Mouse (Mus musculus): ENCODE data around the gene Tns1.

Gene Tns1

DNA sequence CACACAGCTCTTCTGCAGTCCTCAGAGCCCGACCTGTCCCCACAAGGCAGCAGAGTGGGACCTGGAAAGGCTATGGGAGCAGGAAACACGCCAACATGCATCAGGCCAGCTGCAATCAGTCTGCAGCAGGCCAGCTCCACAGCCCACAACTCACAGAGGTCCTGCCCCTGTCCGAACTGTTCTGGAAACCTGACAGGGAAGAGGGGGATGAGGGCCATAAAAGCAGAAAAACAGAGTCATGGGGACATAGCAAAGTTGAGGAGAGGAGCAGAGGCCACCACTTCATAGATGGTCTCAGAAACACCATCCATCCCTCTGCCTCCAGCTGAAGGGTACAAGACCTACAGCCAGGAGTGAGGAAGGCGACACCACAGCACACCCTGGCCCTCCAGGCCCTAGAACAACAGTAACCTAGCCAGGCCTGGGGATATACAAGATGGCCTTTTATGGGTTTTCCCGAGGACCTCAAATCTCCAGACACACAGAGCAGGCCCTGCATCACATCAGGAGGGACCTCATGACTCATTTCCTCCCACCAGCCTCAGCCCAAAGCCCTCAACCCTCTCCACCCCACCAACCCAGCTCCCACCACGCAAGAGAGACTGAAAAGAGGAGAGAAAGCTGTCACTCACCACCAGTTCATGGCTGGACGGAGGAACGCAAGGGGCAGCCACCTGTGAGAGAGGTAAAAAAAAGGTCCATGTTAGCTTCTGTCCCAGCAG lies 108.6 kb downstream of the Tns1 start:
- in situ Hi-C loops (cut with MboI, MseI), result no loop called here

DNA sequence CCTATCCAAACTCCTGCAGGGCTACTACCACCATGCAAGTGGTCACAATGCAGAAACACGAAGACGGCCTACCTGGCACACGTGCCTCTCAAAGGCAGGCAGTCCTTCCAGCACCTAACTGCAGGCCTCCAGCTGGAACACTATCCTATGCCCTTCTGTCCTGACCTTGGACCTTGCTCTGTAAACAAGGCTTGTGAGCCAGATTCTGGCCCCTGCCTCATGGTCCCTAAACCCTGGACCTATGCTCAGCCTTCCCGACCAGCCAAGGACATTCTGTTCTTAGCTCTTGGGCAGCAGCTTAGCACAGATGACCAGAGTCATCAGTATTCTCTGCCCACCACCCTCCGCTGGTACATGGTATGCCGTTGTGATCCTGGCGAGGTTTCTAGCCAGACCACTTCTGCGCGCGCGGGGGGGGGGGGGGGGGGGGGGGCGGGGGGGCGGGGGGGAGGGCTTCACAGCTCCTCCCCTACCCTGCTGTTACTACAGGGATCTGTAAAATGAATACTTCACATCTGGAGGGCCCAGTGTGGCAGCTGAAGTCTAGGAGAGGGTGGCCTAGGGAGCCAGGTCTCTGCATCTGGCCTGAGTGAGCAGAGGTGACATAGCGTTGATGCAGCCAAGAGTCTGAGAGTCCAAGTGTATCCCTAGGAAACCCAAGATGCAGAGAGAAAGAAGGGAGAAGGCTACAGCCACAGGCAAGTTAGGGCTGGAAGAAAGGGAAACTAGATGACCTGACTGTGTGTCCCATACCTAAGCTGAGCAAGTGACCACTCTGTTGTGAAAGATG lies 109.5 kb downstream of the Tns1 start:
- in situ Hi-C loops (cut with MboI, MseI), result no loop called here

DNA sequence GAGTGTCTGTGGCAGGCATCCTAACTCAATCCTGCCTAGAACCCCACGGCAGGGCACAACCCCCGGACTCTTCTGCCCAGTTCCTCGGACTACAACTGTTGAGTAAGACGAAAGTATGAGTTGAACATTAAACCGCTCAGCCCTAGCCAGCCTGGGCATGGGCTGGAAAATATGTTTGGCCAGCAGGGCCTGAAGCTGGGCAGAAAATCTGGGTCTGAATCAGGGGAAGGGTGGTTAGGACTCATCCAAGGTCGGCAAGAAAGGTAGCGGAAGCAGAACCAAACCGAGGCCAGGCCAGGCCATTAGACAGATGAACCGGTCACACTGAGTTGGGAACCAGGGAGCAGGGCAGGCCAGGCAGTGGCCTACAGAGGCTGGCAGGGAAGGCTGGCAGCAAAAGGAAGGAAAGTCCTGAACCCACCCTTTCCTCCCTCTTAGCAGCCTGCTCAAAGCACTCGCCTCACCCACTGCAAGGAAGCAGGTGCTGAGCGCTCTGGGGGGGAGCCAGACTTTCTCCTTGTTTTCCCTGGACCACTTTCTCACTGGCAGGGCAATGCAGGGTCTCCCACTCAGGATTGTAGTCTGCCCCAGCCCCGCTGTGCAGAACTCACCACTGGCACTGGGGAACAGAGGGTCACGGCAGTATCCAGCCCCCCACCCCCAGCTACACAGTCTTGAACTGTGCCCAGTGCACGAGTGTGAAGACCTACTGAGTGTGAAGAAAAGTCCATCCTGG lies 110.8 kb downstream of the Tns1 start:
- in situ Hi-C loops (cut with MboI, MseI), result no loop called here

DNA sequence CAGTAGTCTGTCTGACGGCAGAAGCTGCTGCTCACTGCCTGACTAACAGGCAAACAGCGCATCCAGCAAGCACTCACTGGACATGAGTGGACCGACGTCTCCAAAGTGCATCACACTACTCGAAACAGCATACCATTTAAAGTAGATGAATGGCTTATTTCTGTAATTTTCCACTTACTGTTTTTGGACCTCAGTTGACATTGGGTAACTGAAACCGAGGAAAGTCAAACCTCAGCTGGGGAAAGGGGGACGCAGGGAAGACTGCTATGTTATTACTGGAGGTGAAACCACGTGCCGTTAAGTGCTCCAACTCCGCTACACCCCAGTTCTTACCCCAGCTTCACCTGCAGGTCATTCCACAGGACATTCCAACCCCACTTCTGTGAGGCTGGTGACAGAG lies 111.5 kb downstream of the Tns1 start:
- in situ Hi-C loops (cut with MboI, MseI), result no loop called here

DNA sequence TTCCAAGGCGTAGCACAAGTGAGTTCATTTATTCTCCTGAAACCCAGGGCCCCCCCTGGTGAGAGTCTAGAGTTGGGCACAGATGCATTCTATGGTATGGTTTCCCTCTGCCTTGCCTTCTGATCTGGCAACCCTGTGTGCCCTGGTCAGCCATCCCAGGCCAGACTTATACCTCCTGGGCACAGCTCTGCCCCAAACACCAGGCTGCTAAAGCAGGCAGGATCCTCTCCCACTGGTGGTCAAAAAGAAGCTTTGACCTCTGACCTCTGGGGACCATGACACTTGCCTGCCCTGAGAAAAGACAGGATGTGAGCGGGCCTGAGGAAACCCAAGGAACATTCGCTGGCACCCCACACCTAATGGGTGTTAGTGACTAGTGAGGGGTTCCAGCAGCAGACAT lies 114.8 kb downstream of the Tns1 start:
- in situ Hi-C loops (cut with MboI, MseI), result no loop called here

DNA sequence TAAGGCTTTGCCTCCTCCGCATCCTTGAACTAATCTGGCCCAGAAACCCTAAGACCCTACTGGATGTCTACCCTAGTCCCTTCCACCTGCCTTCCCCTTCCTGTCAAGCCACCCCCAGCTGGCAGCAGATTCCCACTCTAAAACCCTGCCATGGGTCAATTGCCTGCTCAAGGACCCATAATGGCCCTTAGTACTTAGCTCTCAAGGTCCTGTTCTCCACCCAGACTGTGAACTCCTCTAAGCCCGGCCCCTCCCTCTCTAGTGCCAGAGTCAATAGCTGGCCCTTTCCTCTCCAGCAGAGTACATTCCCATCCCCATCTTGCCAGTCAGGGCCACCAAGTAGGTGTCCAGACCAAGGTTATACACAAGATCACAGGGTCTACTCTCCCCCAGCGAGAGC lies 115.3 kb downstream of the Tns1 start:
- in situ Hi-C loops (cut with MboI, MseI), result no loop called here

DNA sequence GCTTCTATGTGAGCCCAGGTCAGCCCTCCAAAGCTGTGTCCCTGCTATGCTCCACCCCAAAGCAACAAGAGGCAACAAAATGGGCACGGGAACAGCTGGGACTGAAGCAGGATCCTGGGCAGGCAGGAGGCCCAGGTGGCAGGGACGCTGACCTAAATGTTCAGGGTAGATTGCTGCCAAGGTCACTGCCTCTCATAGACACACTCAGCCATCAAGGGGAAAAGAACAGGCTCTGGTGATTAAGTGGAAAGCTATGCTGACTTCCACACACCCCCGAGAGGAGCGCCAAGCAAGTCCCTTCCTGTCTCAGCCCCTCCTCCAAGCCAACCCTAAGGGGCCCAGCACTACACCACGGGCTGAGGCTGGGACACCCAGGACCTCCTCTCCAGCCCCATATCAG lies 115.8 kb downstream of the Tns1 start:
- in situ Hi-C loops (cut with MboI, MseI), result no loop called here

DNA sequence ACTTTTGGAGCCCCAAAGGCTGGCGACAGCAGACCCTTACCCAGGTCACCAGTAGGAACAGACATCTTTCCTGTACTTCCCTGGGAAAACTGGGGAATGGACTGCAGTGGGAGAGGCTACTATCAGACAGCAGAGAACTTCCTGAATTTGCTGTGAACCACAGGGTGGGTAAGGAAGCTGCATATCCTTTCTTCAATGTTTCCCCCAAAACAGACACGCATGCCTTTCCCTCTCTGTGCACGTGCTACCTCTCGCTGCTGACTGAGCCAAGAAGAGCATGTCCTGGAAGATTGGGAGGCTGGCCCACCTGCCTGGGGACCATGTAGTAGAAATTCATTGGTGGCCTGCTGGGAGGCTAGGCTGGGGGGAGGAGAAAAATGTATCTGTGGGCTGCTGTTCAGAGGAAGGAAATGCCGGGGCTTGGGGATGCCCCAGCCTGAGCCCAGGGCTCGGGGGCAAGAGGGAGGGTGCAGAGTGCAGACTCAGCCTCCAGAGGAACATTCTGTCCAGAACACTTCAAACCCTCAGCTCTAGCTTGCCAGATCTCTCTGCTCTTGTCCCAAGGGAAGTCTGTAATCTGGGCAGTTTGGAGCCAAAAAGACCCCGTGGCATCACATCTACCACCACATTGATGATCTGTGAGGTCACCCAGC lies 116.7 kb downstream of the Tns1 start:
- in situ Hi-C loops (cut with MboI, MseI), result no loop called here

DNA sequence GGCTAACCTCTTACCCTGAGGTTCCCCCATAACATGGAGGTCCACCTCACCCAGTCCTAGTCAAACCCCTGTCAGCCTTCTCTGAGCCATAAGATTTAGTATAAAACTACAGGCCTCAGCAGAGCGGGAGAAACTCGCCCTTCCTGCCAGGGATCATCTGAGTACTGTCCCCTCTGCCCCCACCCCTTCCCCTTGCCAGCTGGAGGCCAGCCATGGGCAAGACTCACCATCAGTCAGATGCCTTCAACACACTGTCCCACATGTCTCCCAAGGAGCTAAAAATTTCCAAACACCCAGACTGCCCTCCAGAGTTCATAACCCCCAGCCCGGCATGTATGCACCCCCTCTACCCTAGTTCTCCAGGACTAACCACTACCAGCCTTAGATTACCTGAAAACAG lies 119.2 kb downstream of the Tns1 start:
- in situ Hi-C loops (cut with MboI, MseI), result no loop called here

DNA sequence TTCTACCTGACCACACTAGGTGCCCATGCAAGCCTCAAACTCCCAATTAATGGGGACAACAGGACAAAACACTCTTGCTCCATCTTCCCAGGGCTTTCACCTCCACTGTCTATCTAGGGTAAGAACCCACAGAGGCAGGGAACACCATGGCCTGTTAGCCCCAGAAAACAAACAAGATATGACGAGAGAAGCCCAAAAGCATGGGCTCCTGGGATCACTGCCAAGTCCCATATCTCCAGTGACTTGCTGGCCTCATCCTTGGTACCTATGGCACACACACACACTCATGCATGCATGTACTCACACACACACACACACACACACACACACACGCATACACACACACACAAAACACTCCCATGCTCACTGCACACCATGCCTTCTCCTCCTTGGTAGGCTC lies 120.5 kb downstream of the Tns1 start:
- in situ Hi-C loops (cut with MboI, MseI), result no loop called here

DNA sequence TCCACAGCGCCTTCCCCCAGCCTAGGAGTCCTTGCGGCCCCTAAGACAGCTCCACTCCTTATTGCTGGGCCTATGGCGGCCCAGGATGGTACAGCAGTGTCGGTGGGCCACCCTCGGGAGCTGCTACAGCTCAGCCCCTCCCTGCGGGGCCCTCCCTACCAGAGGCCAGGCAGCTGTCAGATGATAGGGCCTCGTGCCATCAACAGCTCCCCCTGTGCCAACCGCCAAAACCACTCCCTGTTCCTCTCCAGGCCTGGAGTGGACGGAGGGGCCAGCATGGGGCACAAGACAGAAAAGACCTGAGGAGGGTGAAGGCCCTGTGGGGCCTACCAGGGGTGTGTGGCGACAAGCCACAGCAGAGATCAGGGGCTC lies 122.8 kb downstream of the Tns1 start:
- in situ Hi-C loops (cut with MboI, MseI), result no loop called here

DNA sequence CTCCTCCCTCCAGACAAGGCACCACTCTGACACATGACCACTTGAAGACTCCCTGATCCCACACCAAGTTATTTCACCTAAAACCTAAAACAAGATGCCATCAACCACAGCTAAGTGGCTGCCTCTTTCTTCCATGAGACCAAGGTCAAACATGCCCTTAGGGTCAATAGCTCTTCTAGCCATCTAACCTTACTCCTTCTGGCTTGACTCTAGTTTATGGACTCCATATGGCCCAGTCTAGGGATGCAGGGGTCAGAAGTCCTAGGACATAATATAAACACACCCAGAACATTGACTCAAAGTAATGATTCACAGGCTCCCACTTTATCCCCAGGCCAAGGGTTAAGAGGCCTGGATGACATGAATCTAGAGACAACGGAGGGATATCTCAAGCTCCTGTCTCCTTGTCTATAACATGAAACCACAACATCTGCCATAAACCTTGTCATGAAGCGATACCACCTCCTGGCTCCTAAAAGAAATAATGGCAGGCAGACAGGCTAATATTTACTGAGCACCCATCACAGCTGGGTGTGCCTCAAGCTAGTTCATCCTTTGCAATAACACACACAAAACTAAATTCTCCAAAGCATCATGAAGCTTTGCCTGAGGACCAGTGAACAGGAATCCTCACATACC lies 123.3 kb downstream of the Tns1 start:
- in situ Hi-C loops (cut with MboI, MseI), result no loop called here

DNA sequence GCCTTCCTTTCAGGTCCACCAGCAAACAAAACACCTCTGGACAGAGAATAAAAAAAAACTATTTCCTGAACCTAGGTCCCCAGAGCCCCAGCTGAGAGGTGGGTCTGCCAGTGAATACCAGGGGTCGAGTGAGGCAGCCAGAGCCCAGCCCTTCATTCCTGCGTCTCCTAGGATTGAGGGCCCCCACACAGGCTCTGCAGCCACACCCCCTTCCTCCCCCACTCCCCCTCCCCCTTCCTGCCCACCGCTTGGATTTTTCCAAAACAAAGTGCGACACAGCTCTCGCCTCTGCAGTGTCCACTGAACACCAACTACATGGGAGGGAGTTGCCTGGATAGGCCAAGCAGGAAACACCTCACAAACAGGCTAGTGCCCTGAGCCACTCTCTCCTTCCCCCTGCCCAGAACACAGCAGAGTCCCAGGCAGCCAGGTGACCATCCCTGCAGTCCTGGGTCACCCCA lies 124.0 kb downstream of the Tns1 start:
- in situ Hi-C loops (cut with MboI, MseI), result no loop called here

DNA sequence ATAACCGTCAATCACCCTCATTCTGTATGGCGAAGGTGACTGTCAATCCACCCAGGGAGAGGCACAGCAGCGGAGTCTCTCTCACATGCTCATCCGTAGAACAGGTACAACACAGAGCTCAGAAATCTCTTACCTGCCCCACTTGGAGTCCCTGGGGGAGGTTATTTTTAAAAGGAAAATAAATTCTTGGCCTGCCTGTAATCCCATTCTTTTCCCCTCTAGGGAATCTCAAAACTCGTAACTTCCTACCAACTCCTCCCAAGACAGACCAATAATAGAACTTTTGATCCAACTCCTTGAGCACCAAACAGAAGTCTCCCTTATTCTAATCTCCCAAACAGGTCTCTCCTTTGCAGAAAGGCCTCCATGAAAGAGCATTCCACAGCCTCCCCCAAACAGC lies 124.7 kb downstream of the Tns1 start:
- in situ Hi-C loops (cut with MboI, MseI), result loop anchor here (5.0 kb wide), 2 partner anchors 73 to 97 kb away; no protein-coding TSS in a partner anchor

DNA sequence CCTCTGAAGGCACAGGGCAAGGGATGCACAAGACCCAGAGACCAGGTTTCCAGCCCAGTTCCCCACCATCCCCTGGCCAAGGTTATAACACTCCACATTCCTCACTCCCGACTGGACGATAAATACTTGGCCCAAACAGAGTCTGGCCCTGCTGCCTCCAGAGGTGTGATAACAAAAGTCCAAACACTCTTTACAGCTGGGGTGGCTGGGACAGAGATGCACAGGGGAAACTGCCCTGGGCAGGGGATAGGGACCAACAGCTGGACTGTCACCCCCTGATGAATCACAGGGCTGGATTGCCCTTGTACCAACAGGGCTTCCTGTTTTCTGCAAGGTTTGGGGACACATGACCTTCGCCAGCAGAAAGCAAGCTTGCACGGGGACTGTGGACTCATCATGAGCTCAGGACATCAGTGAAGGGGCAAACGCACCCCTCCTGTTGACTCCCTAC lies 125.3 kb downstream of the Tns1 start:
- in situ Hi-C loops (cut with MboI, MseI), result loop anchor here (5.0 kb wide), 2 partner anchors 73 to 97 kb away; no protein-coding TSS in a partner anchor

DNA sequence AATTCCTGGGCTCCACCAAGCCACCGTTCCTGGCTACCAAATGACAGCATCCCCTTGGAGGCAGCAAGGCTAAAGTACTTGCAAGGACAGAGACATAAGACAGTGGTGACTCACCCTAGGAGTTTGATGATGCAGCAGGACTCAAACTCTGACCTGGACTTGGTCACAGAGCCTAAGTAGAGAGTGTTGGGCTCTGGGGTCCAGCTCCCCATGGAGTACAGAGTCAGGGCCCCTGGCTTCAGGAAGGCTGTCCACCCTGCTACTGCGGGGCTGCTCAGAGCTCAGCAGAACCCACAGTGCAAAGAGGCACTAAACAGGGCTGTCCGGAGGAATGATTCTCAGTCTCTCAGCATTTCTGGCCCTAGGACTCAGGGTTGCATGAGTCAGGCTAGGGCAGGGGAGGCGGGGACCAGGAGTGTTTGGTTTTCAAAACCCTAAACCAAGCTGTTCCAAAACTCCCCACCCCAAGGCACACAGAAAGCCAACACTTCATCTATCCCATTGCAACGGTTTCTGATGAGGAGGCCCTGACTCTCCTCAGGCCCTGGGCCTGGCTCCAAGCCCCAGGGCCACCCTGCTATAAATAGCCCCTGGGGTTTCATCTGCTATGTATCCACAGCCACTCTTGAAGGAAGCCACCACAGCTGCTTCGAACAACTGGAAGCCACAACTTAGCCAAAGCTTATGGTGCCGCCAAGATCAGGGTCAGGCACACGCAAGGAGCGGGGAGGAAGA lies 126.0 kb downstream of the Tns1 start:
- in situ Hi-C loops (cut with MboI, MseI), result loop anchor here (5.0 kb wide), 2 partner anchors 74 to 96 kb away; no protein-coding TSS in a partner anchor

DNA sequence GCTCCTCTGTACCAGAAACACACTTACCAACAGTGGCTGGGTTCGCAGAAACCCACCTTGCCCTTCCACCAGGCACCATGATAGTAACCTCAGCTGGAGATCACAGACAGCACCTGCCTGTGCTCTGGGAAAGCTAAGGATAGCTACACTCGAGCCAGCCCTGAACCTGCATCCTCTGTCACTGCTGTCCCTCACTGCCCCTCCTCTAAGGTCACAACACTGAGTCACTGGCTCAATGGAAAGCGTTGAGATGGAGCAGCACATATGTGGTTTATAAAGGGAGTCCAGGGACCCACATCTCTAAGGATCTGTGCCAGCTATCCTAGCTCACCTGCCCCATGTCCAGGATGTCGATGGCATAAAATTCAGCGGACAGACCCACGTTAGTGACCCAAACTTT lies 126.9 kb downstream of the Tns1 start:
- in situ Hi-C loops (cut with MboI, MseI), result loop anchor here (5.0 kb wide), 2 partner anchors 75 to 95 kb away; no protein-coding TSS in a partner anchor

DNA sequence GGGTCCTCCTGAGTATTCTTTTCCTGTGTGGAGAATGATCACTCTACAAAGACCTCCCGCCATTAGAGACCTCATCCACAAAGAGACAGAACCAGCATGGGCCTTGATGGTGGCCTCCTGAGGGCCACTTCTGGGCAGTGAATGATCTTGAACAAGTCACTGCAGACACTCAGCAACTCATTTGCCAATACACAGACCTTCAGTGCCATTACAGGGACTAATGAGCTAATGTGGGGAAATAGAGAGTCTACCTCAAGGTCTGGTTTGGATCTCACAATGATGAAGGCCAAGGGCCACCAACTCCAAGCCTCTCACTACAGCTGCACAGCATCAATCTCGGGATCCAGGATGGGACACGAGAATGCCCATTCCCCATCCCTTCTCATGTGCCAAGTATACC lies 127.6 kb downstream of the Tns1 start:
- in situ Hi-C loops (cut with MboI, MseI), result loop anchor here (5.0 kb wide), 2 partner anchors 76 to 94 kb away; no protein-coding TSS in a partner anchor

DNA sequence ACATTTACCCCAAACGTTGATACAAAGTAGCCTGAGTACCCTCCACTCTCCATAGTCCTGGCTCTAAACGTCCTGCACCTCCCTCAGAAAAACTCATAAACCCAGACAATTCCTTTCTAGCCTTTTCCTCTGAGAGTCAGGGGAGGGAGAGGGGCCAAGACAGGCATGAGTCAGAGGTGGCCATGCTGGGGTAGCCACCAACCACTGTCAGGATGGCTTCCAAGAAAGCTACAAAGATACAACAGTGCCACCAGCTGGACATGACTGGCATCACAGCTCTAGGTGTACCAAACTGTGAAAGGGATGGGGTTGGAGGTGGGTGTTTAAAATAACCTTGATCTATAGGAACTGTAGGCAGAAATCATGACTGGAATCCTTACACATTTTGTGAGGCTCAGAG lies 128.0 kb downstream of the Tns1 start:
- in situ Hi-C loops (cut with MboI, MseI), result loop anchor here (5.0 kb wide), 2 partner anchors 76 to 94 kb away; no protein-coding TSS in a partner anchor

Data from regulatory T cell (primary cell).